Mouse (Mus musculus) layer of hippocampus, adult 8-10 months (tissue): ENCODE data around the gene Wnt5b. TPM values are rescaled to one million over a fixed set of nuclear protein-coding genes. Genes with fewer than 3 reads are reported as not detected.

ENCODE experiments used
- DNase-seq, 2 experiments: peaks; one replicate each; pipeline ENCODE4 v3.0.0; 2022; ENCODE audit warnings: low spot score in 2 of 2
- total RNA-seq, 4 experiments: library from RNA; stranded (reverse); gene quantifications; 2 replicates each; pipeline ENCODE4 v1.2.4; 2022

Gene Wnt5b
- total RNA-seq, 4 experiments from 2014 or later, result 1.6 to 3.1 (median 2.5) TPM

- peak; percentile 37 to 45 for DNase-seq
Observed at GRCm38 (mm10) chr6:119418392-119419251, 125.5 kb downstream of the Wnt5b start.

- no peak for DNase-seq
Observed at GRCm38 (mm10) chr6:119417821-119418220, 126.3 kb downstream of the Wnt5b start.

GRCm38 (mm10) chr6:119417354-119417753, 126.8 kb downstream of the Wnt5b start, which contains the start of gene Adipor2:
Gene Adipor2, minus strand, starts transcription at chr6:119417704.
- DNase-seq, result peak in 1 of 2 experiments; percentile 22

- no peak for DNase-seq
Observed at GRCm38 (mm10) chr6:119416643-119417042, 127.5 kb downstream of the Wnt5b start.

- no peak for DNase-seq
Observed at GRCm38 (mm10) chr6:119414262-119415043, 129.7 kb downstream of the Wnt5b start.

GRCm38 (mm10) chr6:119412588-119412987, 131.6 kb downstream of the Wnt5b start:
- DNase-seq, result no peak

GRCm38 (mm10) chr6:119411511-119411910, 132.6 kb downstream of the Wnt5b start:
- no peak for DNase-seq

GRCm38 (mm10) chr6:119409766-119410165, 134.4 kb downstream of the Wnt5b start:
- DNase-seq, result no peak

- no peak for DNase-seq
Observed at GRCm38 (mm10) chr6:119408582-119408981, 135.6 kb downstream of the Wnt5b start.

- DNase-seq, result no peak
Observed at GRCm38 (mm10) chr6:119407818-119408217, 136.3 kb downstream of the Wnt5b start.

GRCm38 (mm10) chr6:119406528-119406927, 137.6 kb downstream of the Wnt5b start:
- no peak for DNase-seq

GRCm38 (mm10) chr6:119405310-119405709, 138.8 kb downstream of the Wnt5b start:
- no peak for DNase-seq

- DNase-seq, result no peak
Observed at GRCm38 (mm10) chr6:119404854-119405253, 139.3 kb downstream of the Wnt5b start.

GRCm38 (mm10) chr6:119402976-119403375, 141.2 kb downstream of the Wnt5b start:
- DNase-seq, result no peak

GRCm38 (mm10) chr6:119401545-119402304, 142.4 kb downstream of the Wnt5b start:
- no peak for DNase-seq

GRCm38 (mm10) chr6:119400649-119401048, 143.5 kb downstream of the Wnt5b start:
- DNase-seq, result no peak

GRCm38 (mm10) chr6:119399371-119399770, 144.8 kb downstream of the Wnt5b start:
- no peak for DNase-seq

GRCm38 (mm10) chr6:119396309-119396634, 147.9 kb downstream of the Wnt5b start:
- DNase-seq, result no peak

- DNase-seq, result no peak
Observed at GRCm38 (mm10) chr6:119395421-119396308, 148.5 kb downstream of the Wnt5b start.

- no peak for DNase-seq
Observed at GRCm38 (mm10) chr6:119392836-119393235, 151.3 kb downstream of the Wnt5b start.

GRCm38 (mm10) chr6:119390728-119391127, 153.4 kb downstream of the Wnt5b start:
- DNase-seq, result no peak
